Mouse (Mus musculus) intestine, embryonic 14.5 days (tissue): ENCODE results near the gene Pkn2. TPM values are rescaled to one million over a fixed set of nuclear protein-coding genes. Genes with fewer than 3 reads are reported as not detected.

ENCODE experiments used
- ATAC-seq: fragments of 200-750 bp; cut with Nextera tagmentation; replicated peaks from 2 replicates; pipeline ENCODE4 v1.8.0; 2017; ENCODE audit warnings: low read depth, moderate number of reproducible peaks, moderate TSS enrichment, moderate library complexity; ENCODE audit not compliant: low FRiP score, low TSS enrichment
- DNase-seq: peaks from one replicate; pipeline ENCODE4 v3.0.0-alpha.2; 2018; ENCODE audit warnings: low spot score
- H3K27ac ChIP-seq: fragments of 300-500 bp; sonication (generic); 2 replicates; pipeline ENCODE4 v1.5.1; 2014; ENCODE audit warnings: low read depth, mild to moderate bottlenecking, control low read depth
- H3K27me3 ChIP-seq: fragments of 300-500 bp; sonication (generic); replicated peaks from 2 replicates; pipeline ENCODE4 v1.6.1; 2014; ENCODE audit warnings: low read length, control low read depth; ENCODE audit not compliant: control insufficient read depth, insufficient read depth
- H3K36me3 ChIP-seq: fragments of 300-500 bp; sonication (generic); 2 replicates; pipeline ENCODE4 v1.6.1; 2014; ENCODE audit warnings: low read length, control low read depth; ENCODE audit not compliant: control insufficient read depth, insufficient read depth
- H3K4me1 ChIP-seq: fragments of 300-500 bp; sonication (generic); replicated peaks from 2 replicates; pipeline ENCODE4 v1.6.1; 2014; ENCODE audit warnings: low read length, control low read depth, mixed read lengths; ENCODE audit not compliant: control insufficient read depth, insufficient read depth
- H3K4me2 ChIP-seq: fragments of 300-500 bp; sonication (generic); 2 replicates; pipeline ENCODE4 v1.6.1; 2014; ENCODE audit warnings: low read length
- H3K4me3 ChIP-seq: fragments of 300-500 bp; sonication (generic); 2 replicates; pipeline ENCODE4 v1.5.1; 2014; ENCODE audit warnings: low read depth, low read length, control low read depth, mixed read lengths
- H3K9ac ChIP-seq: fragments of 300-500 bp; sonication (generic); 2 replicates; pipeline ENCODE4 v1.6.1; 2014; ENCODE audit warnings: mild to moderate bottlenecking, low read length
- H3K9me3 ChIP-seq: fragments of 300-500 bp; sonication (generic); 2 replicates; pipeline ENCODE4 v1.6.1; 2016; ENCODE audit warnings: low read length, control low read depth; ENCODE audit not compliant: control insufficient read depth
- WGBS: fragments of 180-500 bp; shearing (Covaris S2); extraction: QIAGEN DNeasy Blood & Tissue Kit; methylation state at CpG from one replicate; pipeline ENCODE4 v1.1.7; 2014; 5-methylcytosine and 5-hydroxymethylcytosine counted together
- polyA plus RNA-seq: library from polyadenylated mRNA; unstranded; fragments of >200 nt; fragmentation: Nextera tagmentation; extraction: Ambion mirVana; gene quantifications from 2 replicates; pipeline ENCODE4 v1.2.1, GENCODE M21; 2014

The Pkn2 gene
- polyA plus RNA-seq, 1 experiment from 2014 or later, result 51.5 TPM

- DNase-seq (no peak), ATAC-seq (no peak)
- Histone ChIP-seq H3K4me3 (no peak overlapping the region), H3K9me3 (no peaks in the 10 kb centered on the region), H3K4me2 (no peak overlapping the region), H3K27ac (no peak overlapping the region), H3K27me3 (no peaks in the 10 kb centered on the region), H3K36me3 (peaks cover 45% of the 10 kb centered on the region), H3K4me1 (no peaks in the 10 kb centered on the region), H3K9ac (no peak overlapping the region)
- WGBS, result 87% methylated on average over 3 of the region's 3 CpGs
These were observed 64.3 kb downstream of the Pkn2 start for GRCm38 (mm10) chr3:142817506-142817905.

GRCm38 (mm10) chr3:142811582-142811981 lies 70.2 kb downstream of the Pkn2 start:
- Histone ChIP-seq H3K4me3 (no peak overlapping the region), H3K36me3 (peaks cover 57% of the 10 kb centered on the region), H3K27me3 (no peaks in the 10 kb centered on the region), H3K9me3 (no peaks in the 10 kb centered on the region), H3K4me1 (no peaks in the 10 kb centered on the region), H3K27ac (no peak overlapping the region), H3K9ac (no peak overlapping the region), H3K4me2 (no peak overlapping the region)
- DNase-seq, result no peak
- no peak for ATAC-seq
- WGBS, result 90% methylated on average over 3 of the region's 3 CpGs

GRCm38 (mm10) chr3:142795587-142795986 lies 86.2 kb downstream of the Pkn2 start:
- no peak overlapping the region for H3K4me2 ChIP-seq
- H3K36me3 ChIP-seq, result peaks cover 82% of the 10 kb centered on the region
- no peak overlapping the region for H3K4me3 ChIP-seq
- ATAC-seq (no peak), DNase-seq (no peak)
- no peak overlapping the region for H3K9ac ChIP-seq
- H3K9me3 ChIP-seq, result no peaks in the 10 kb centered on the region
- no peaks in the 10 kb centered on the region for H3K4me1 ChIP-seq
- 85% methylated on average over 3 of the region's 3 CpGs for WGBS
- no peaks in the 10 kb centered on the region for H3K27me3 ChIP-seq
- H3K27ac ChIP-seq, result no peak overlapping the region

- WGBS, result 75% methylated on average over 2 of the region's 2 CpGs
- no peak for ATAC-seq
- Histone ChIP-seq H3K27ac (no peak overlapping the region), H3K27me3 (no peaks in the 10 kb centered on the region), H3K9me3 (no peaks in the 10 kb centered on the region), H3K4me1 (no peaks in the 10 kb centered on the region), H3K36me3 (peaks cover 61% of the 10 kb centered on the region), H3K4me3 (no peak overlapping the region), H3K4me2 (no peak overlapping the region), H3K9ac (no peak overlapping the region)
- DNase-seq, result no peak
These were observed 95.3 kb downstream of the Pkn2 start for GRCm38 (mm10) chr3:142786423-142787072.

- no peak overlapping the region for H3K4me3 ChIP-seq
- H3K4me2 ChIP-seq, result no peak overlapping the region
- no peak overlapping the region for H3K27ac ChIP-seq
- DNase-seq (no peak), ATAC-seq (no peak)
- no peaks in the 10 kb centered on the region for H3K27me3 ChIP-seq
- WGBS, result 79% methylated on average over 3 of the region's 3 CpGs
- peaks cover 73% of the 10 kb centered on the region for H3K36me3 ChIP-seq
- H3K9me3 ChIP-seq, result no peaks in the 10 kb centered on the region
- H3K9ac ChIP-seq, result no peak overlapping the region
- H3K4me1 ChIP-seq, result no peaks in the 10 kb centered on the region
These were observed 104.6 kb downstream of the Pkn2 start for GRCm38 (mm10) chr3:142777227-142777626.

- H3K36me3 ChIP-seq, result peaks cover 42% of the 10 kb centered on the region
- H3K4me3 ChIP-seq, result no peak overlapping the region
- H3K9me3 ChIP-seq, result no peaks in the 10 kb centered on the region
- H3K27me3 ChIP-seq, result no peaks in the 10 kb centered on the region
- no peak overlapping the region for H3K9ac ChIP-seq
- H3K4me1 ChIP-seq, result no peaks in the 10 kb centered on the region
- no peak for DNase-seq
- H3K27ac ChIP-seq, result no peak overlapping the region
- ATAC-seq, result 0 out of 2 replicates have a peak, but pooled peaks have one; percentile 36
- H3K4me2 ChIP-seq, result no peak overlapping the region
- 65% methylated on average over 4 of the region's 4 CpGs for WGBS
These were observed 108.1 kb downstream of the Pkn2 start for GRCm38 (mm10) chr3:142773538-142774191.

GRCm38 (mm10) chr3:142770518-142770917 lies 111.3 kb downstream of the Pkn2 start:
- Histone ChIP-seq H3K4me3 (no peak overlapping the region), H3K36me3 (peaks cover 18% of the 10 kb centered on the region), H3K4me2 (no peak overlapping the region), H3K4me1 (peaks cover 11% of the 10 kb centered on the region), H3K27me3 (no peaks in the 10 kb centered on the region), H3K9me3 (no peaks in the 10 kb centered on the region), H3K27ac (no peak overlapping the region), H3K9ac (no peak overlapping the region)
- no peak for ATAC-seq
- 62% methylated on average over 1 of the region's 1 CpGs for WGBS
- DNase-seq, result no peak

- H3K9me3 ChIP-seq, result no peaks in the 10 kb centered on the region
- DNase-seq, result no peak
- 94% methylated on average over 6 of the region's 6 CpGs for WGBS
- H3K4me2 ChIP-seq, result no peak overlapping the region
- no peak overlapping the region for H3K27ac ChIP-seq
- no peak overlapping the region for H3K9ac ChIP-seq
- peaks cover 11% of the 10 kb centered on the region for H3K4me1 ChIP-seq
- H3K27me3 ChIP-seq, result no peaks in the 10 kb centered on the region
- peaks cover 16% of the 10 kb centered on the region for H3K36me3 ChIP-seq
- no peak for ATAC-seq
- no peak overlapping the region for H3K4me3 ChIP-seq
These were observed 113.3 kb downstream of the Pkn2 start for GRCm38 (mm10) chr3:142768498-142768897.

- no peak for ATAC-seq
- no peak for DNase-seq
- 12% methylated on average over 10 of the region's 10 CpGs for WGBS
- Histone ChIP-seq H3K9ac (peak overlapping the region; percentile 96), H3K4me1 (peaks cover 11% of the 10 kb centered on the region), H3K36me3 (no peaks in the 10 kb centered on the region), H3K27ac (peak overlapping the region; percentile 86; the same call in 1 of the 2 replicates), H3K4me2 (peak overlapping the region; percentile 99), H3K27me3 (no peaks in the 10 kb centered on the region), H3K4me3 (peak overlapping the region; percentile 97), H3K9me3 (no peaks in the 10 kb centered on the region)
These were observed 116.0 kb downstream of the Pkn2 start for GRCm38 (mm10) chr3:142765778-142766165.
